Mouse (Mus musculus) heart, postnatal 0 days (tissue): ENCODE data around the gene Axl.
"Not testable (repeated sequence)": the region's sequence is repeated elsewhere in the genome, so short reads cannot be mapped to it uniquely, and the experiment has no call there.

Experiments used
- CTCF ChIP-seq: IDR thresholded peaks from 2 replicates; pipeline ENCODE4 v1.5.1; 2016; ENCODE audit warnings: antibody characterized with exemption, control low read depth, low read depth
- EP300 ChIP-seq: IDR thresholded peaks from 2 replicates; pipeline ENCODE4 v1.6.1; 2016; ENCODE audit warnings: antibody characterized with exemption, low read depth

GRCm38 (mm10) chr7:25792966-25793365 lies 4.5 kb upstream of the Axl start:
- TF ChIP-seq EP300, CTCF: not testable (repeated sequence)
